Mouse (Mus musculus): ENCODE results near the gene Egfr. TPM values are rescaled to one million over a fixed set of nuclear protein-coding genes. Genes with fewer than 3 reads are reported as not detected.

Gene Egfr
- total RNA-seq, 2 experiments from 2014 or later, result 14.3 to 15.4 TPM

DNA sequence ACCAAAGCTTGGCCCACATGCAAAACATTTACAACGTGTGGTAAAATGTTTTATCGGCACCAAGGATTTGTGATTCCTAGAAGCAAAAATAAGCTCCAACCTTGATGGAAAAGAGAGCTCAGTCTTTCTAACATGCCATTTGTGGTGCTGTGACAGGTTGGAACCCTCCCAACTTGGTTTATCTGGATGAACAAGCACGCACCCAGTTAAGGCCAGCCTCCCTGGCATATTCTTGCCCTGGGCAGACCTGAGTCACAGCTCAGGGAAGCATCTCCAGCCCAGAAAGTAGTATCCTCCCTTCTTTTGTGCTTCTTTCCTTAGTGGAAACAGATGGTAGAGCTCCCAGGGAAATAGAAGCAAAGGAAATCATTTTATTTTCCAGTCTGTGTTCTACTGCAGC, 58.1 kb downstream of the Egfr start:
- Histone ChIP-seq H3K27ac (no peak overlapping the region), H3K4me3 (no peak overlapping the region)
- no peak for DNase-seq (ENCODE audit: extremely low spot score in 1 of 2, low spot score in 2 of 2)
- intact Hi-C loops (cut with DNase I), result loop anchor here (5.0 kb wide), 1 partner anchor 58 kb away; the partner anchor contains the start of gene Egfr
- no peak for TF ChIP-seq CTCF (IDR thresholded peaks at IDR 0.05)

- no peak overlapping the region for H3K27ac ChIP-seq
- no peak for TF ChIP-seq CTCF (IDR thresholded peaks at IDR 0.05)
- no peak overlapping the region for H3K4me3 ChIP-seq
- no peak for DNase-seq (ENCODE audit: extremely low spot score in 1 of 2, low spot score in 2 of 2)
- intact Hi-C loops (cut with DNase I), result loop anchor here (5.0 kb wide), 1 partner anchor 61 kb away; the partner anchor contains the start of gene Egfr
Measured at GRCm38 (mm10) chr11:16813298-16813697, 61.3 kb downstream of the Egfr start.

DNA sequence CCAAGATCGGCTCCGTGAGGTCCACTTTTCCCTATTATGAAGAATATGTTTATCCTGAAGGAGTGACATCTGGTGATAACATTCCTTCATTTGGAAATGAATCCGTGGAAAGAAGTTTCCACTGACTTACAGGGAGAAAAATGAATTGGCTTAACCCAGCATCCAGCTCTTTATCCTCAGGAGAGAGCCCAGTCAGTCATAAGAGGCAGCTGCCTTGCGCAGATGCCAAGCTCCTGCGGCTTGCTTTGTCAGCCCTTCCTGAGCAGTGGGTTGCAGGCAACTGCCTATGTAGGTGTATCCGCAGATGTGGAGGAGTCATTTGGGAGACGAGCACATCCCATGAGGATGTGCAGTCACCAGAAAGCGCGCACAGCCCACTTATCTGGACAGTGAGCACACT, 64.4 kb downstream of the Egfr start:
- peak in 1 of 2 experiments; percentile 17 for DNase-seq (ENCODE audit: extremely low spot score in 1 of 2, low spot score in 2 of 2)
- TF ChIP-seq CTCF (IDR thresholded peaks at IDR 0.05), result no peak
- Histone ChIP-seq H3K27ac (no peak overlapping the region), H3K4me3 (no peak overlapping the region)
- intact Hi-C loops (cut with DNase I), result no loop called here

- intact Hi-C loops (cut with DNase I), result no loop called here
- no peak for TF ChIP-seq CTCF (IDR thresholded peaks at IDR 0.05)
- Histone ChIP-seq H3K4me3 (no peak overlapping the region), H3K27ac (no peak overlapping the region)
- no peak for DNase-seq (ENCODE audit: extremely low spot score in 1 of 2, low spot score in 2 of 2)
Measured at GRCm38 (mm10) chr11:16817336-16818034, 65.5 kb downstream of the Egfr start.

- no peak overlapping the region for H3K4me3 ChIP-seq
- peak overlapping the region; percentile 81 for H3K27ac ChIP-seq
- intact Hi-C loops (cut with DNase I), result no loop called here
- no peak for DNase-seq (ENCODE audit: extremely low spot score in 1 of 2, low spot score in 2 of 2)
- no peak for TF ChIP-seq CTCF (IDR thresholded peaks at IDR 0.05)
Measured at GRCm38 (mm10) chr11:16819424-16819823, 67.4 kb downstream of the Egfr start.

DNA sequence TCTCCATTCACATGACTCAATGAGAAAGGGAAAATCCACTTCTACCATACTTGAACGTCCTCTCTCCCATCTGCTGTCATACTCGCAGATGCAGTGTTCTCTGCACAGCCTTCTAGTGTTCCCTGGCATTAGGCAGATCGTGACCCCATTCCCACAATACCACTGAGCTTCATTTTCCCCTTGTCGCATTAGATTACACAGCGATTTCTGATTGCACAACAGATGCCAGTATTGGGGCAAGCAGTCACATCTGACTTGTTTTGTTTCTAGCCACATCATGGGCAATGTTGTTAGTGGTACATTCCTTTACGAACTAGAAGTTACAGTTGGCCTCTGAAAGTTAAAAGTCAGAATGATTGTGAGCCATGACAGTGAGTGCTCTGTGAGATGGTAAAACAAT, 68.1 kb downstream of the Egfr start:
- Histone ChIP-seq H3K27ac (no peak overlapping the region), H3K4me3 (no peak overlapping the region)
- no peak for DNase-seq (ENCODE audit: extremely low spot score in 1 of 2, low spot score in 2 of 2)
- TF ChIP-seq CTCF (IDR thresholded peaks at IDR 0.05), result no peak
- intact Hi-C loops (cut with DNase I), result no loop called here

- DNase-seq (ENCODE audit: extremely low spot score in 1 of 2, low spot score in 2 of 2), result no peak
- intact Hi-C loops (cut with DNase I), result no loop called here
- TF ChIP-seq CTCF (IDR thresholded peaks at IDR 0.05), result no peak
- Histone ChIP-seq H3K27ac (no peak overlapping the region), H3K4me3 (no peak overlapping the region)
Measured at GRCm38 (mm10) chr11:16821668-16822254, 69.8 kb downstream of the Egfr start.

DNA sequence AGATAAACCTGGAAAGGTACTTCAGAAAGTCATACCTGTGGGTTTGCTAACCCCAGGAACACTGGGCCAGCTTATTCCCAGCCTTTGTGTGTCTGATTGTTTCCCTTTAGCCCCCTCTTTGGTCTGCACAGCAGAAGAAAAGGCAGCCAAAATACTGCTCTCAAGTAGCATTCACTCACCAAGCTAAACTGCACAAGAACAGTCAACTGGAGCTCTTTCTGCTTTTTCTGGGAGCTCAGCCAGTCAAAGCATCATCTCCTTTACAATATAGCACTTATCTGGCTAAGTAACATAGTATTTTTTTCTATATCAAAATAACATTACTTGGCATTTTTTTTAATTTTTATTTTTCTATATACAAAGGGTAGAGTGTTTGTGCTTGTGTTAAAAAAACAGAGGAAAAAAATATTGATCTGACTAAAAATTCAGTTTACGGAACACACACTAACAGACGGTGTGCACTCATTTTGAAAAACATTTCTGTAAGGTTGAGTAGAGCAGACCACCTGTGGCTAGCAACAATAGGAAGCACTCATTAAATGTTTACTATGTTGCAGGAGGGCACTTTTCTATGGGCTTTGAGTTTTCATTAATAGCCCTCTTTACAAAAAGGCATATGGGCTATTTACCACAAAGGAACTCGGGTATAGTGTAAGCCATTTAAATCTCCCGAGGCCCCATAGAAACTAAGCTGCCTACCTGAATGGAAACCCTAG, 72.0 kb downstream of the Egfr start:
- no peak for DNase-seq (ENCODE audit: extremely low spot score in 1 of 2, low spot score in 2 of 2)
- no peak for TF ChIP-seq CTCF (IDR thresholded peaks at IDR 0.05)
- no peak overlapping the region for H3K4me3 ChIP-seq
- intact Hi-C loops (cut with DNase I), result no loop called here
- H3K27ac ChIP-seq, result no peak overlapping the region

GRCm38 (mm10) chr11:16829468-16829867, 77.5 kb downstream of the Egfr start:
- no peak for TF ChIP-seq CTCF (IDR thresholded peaks at IDR 0.05)
- intact Hi-C loops (cut with DNase I), result no loop called here
- no peak for DNase-seq (ENCODE audit: extremely low spot score in 1 of 2, low spot score in 2 of 2)
- Histone ChIP-seq H3K4me3 (no peak overlapping the region), H3K27ac (no peak overlapping the region)

DNA sequence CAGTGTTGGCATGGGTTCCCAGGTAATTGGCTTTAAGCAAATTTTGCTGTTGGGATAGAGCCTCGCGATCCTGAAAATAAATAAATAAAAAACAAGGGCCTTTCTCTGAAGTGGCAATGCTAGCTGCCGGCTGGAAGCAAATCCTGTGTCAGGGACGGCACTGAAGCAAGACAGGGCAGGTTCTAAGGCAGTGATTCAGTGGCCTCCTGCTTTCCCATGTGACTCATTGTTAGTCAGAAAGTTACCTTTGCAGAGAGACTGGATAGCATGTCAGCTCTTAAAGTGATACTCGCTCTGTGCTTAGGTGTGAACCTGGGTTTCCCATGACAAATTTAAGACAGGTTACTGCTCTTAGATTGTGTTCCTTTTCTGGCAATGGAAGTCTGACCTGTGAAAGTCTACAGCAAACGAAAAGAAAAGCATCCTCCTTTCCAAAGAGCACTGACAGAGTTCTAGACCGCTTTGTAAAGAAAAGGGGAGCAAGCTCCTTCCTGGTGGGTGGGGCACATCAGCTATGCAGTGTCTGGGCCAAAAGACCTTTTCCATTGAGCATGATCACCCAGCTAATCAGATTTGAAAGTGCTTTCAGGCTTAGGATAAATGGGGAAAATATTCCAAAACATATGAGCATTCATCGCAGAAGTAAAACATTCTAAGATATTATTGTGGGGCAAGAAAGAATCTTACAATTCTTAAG, 78.7 kb downstream of the Egfr start:
- H3K4me3 ChIP-seq, result no peak overlapping the region
- no peak for DNase-seq (ENCODE audit: extremely low spot score in 1 of 2, low spot score in 2 of 2)
- no peak for TF ChIP-seq CTCF (IDR thresholded peaks at IDR 0.05)
- intact Hi-C loops (cut with DNase I), result no loop called here
- no peak overlapping the region for H3K27ac ChIP-seq

DNA sequence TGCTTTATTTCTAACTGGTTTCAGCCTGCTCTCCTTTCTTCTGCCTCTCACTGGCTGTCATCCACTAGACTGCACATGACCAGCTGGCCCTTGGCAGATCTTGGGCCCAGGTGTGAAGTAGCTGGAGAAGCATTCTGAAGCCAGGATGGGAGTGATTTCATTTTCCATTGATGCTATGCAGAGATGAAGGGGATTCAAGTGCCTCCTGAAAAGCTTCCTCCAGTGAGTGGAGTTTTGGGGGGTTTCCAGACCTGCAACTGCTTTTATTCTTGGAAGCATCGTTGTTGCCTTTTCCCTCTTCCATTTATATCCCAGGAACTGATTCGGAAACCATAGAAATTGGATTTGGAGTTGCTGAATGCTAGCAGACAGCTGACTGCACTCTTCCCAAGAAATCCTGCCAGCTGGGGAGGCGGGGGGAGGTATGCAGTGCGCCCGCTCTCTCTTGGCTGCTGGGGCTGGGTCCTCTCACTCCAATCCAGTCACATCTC, 80.0 kb downstream of the Egfr start:
- H3K4me3 ChIP-seq, result no peak overlapping the region
- peak overlapping the region; percentile 30; the same call in 1 of the 2 replicates for H3K27ac ChIP-seq
- DNase-seq (ENCODE audit: extremely low spot score in 1 of 2, low spot score in 2 of 2), result peak in 1 of 2 experiments; percentile 29
- no peak for TF ChIP-seq CTCF (IDR thresholded peaks at IDR 0.05)
- intact Hi-C loops (cut with DNase I), result no loop called here

DNA sequence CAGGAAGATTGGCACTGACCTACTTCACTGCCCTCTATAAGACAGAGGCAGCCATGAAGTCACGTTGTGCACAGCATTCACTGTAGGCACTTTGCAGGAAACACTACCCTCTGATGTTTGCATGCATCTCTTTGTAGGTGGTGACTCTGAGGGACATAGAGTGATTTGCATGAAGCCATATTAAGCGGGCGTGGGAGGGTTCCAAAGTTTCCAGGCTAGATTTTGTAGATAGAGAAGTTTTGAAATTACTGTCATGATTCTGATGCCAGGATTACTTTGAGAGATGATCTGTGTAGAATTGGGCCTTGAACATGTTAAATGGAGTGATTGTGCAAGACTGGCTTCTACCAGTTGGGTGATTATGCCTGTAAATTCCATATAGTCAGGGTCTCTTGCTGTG, 86.8 kb downstream of the Egfr start:
- intact Hi-C loops (cut with DNase I), result no loop called here
- Histone ChIP-seq H3K4me3 (no peak overlapping the region), H3K27ac (no peak overlapping the region)
- DNase-seq (ENCODE audit: extremely low spot score in 1 of 2, low spot score in 2 of 2), result no peak
- TF ChIP-seq CTCF (IDR thresholded peaks at IDR 0.05), result no peak
